8 mouse cellular contexts compared by ENCODE assay signal in genomic region chr6:71441251-71441580, GRCm38 (mm10). TPM values are rescaled to one million over a fixed set of nuclear protein-coding genes. Genes with fewer than 3 reads are reported as not detected.
DNase-seq lines count a peak whose midpoint lies in the region; ATAC-seq and TF ChIP-seq lines count a peak whose summit lies in the region.

No protein-coding gene starts in this region.

- H3K4me1 ChIP-seq in spleen, adult 2 months (ENCODE audit: control insufficient read depth, insufficient read depth, insufficient read length), result peaks cover 7% of the 10 kb centered on the region
- peaks cover 46% of the 10 kb centered on the region for H3K4me1 ChIP-seq in liver, embryonic 13.5 days (replicated peaks)

- peak; percentile 42 for DNase-seq in embryo, embryonic 10.5 days (ENCODE audit: low spot score)
- DNase-seq in embryo, embryonic 10 days (ENCODE audit: low spot score), result no peak
- DNase-seq in spleen, adult 2 months (ENCODE audit: low read depth in 1 of 2, low spot score in 2 of 2), result peak in 1 of 2 experiments; percentile 18
- no peak for DNase-seq in spleen, postnatal 10 days (ENCODE audit: low spot score in 2 of 2)
- DNase-seq in liver, embryonic 13.5 days, result no peak
- DNase-seq in cerebellum, postnatal 4 days (ENCODE audit: low spot score in 2 of 2), result no peak
- DNase-seq in left cerebral cortex, postnatal 36 days (ENCODE audit: low spot score in 2 of 2), result no peak
- DNase-seq in adrenal gland, adult (ENCODE audit: inconsistent age in 2 of 2, low spot score in 1 of 2), result no peak

- H3K27me3 ChIP-seq in spleen, adult 2 months (ENCODE audit: control insufficient read depth, insufficient read depth, low read length), result 0 out of 2 replicates have a peak, but pooled peaks cover 2% of the 10 kb centered on the region
- no peaks in the 10 kb centered on the region for H3K27me3 ChIP-seq in liver, embryonic 13.5 days

- peak overlapping the region; percentile 95 for H3K4me2 ChIP-seq in liver, embryonic 13.5 days

- H3K9me3 ChIP-seq in liver, embryonic 13.5 days (replicated peaks), result no peaks in the 10 kb centered on the region

- H3K4me3 ChIP-seq in spleen, adult 2 months (ENCODE audit: extremely low read depth, insufficient read depth, insufficient read length), result peak overlapping the region; percentile 74
- peak overlapping the region; percentile 70 for H3K4me3 ChIP-seq in liver, embryonic 13.5 days (replicated peaks)

- no peak for TF ChIP-seq POLR2A in spleen, adult 2 months (IDR thresholded peaks at IDR 0.05; ENCODE audit: low read depth, low read length)

- intact Hi-C loops in left cerebral cortex, postnatal 36 days (cut with DNase I), result loop anchor here (5.0 to 10.0 kb wide), 2 partner anchors 101 to 364 kb away; partner anchors contain the start of gene Chmp3

- TF ChIP-seq CTCF in spleen, adult 2 months (IDR thresholded peaks at IDR 0.05; ENCODE audit: extremely low read depth, insufficient read depth, insufficient read length, insufficient replicate concordance), result no peak

- H3K36me3 ChIP-seq in spleen, adult 2 months (ENCODE audit: control insufficient read depth, insufficient read depth, low read length), result no peaks in the 10 kb centered on the region
- no peaks in the 10 kb centered on the region for H3K36me3 ChIP-seq in liver, embryonic 13.5 days

- H3K27ac ChIP-seq in spleen, adult 2 months (ENCODE audit: insufficient read depth, low read length), result peak overlapping the region; percentile 94
- H3K27ac ChIP-seq in liver, embryonic 13.5 days, result peak overlapping the region; percentile 93

- ATAC-seq in liver, embryonic 13.5 days (ENCODE audit: low read depth), result no peak

- H3K9ac ChIP-seq in liver, embryonic 13.5 days, result peak overlapping the region; percentile 85

- 8% methylated on average over 12 of the region's 12 CpGs for WGBS in spleen, adult 2 months
- WGBS in liver, embryonic 13.5 days (ENCODE audit: insufficient replicate concordance), result 5% methylated on average over 12 of the region's 12 CpGs

RNA-seq across cellular contexts. Expression of gene Rmnd5a, which starts 0.8 kb away (rescaled TPM):
- 13.8 and 17.7 TPM in 2 replicates for polyA plus RNA-seq in spleen, adult 2 months (2012; rRNA removed)
- polyA plus RNA-seq in liver, embryonic 13.5 days (2015; fragmentation: Nextera tagmentation; extraction: Ambion mirVana), result 5.6 and 6.2 TPM in 2 replicates
- 10 to 100 TPM; 91.4 to 98.7 TPM for total RNA-seq in left cerebral cortex, postnatal 36 days (2021)

RNA-seq across cellular contexts. Expression of gene Rnf103, which starts 52.5 kb away (rescaled TPM):
- 7.3 and 12.2 TPM in 2 replicates for polyA plus RNA-seq in spleen, adult 2 months (2012; rRNA removed)
- 5.4 and 6.9 TPM in 2 replicates for polyA plus RNA-seq in liver, embryonic 13.5 days (2015; fragmentation: Nextera tagmentation; extraction: Ambion mirVana)
- total RNA-seq in left cerebral cortex, postnatal 36 days (2021), result 10 to 100 TPM; 51.0 to 51.4 TPM
